Mouse (Mus musculus) testis, adult 2 months (tissue): ENCODE measurements at regions not wholly inside any gene's neighbourhood (a gene's known extent, or its start where the extent isn't known, plus 50 kb on each side); places are given as distances from the start of the nearest gene placed in this dataset.

Source experiments
- H3K27ac ChIP-seq: fragments of 200-500 bp; 2 replicates; pipeline ENCODE4 v1.5.1; 2012; ENCODE audit warnings: low read depth, low read length; ENCODE audit not compliant: control insufficient read depth, insufficient read depth
- H3K27me3 ChIP-seq: fragments of 200-500 bp; 2 replicates; pipeline ENCODE4 v1.6.1; 2012; ENCODE audit warnings: mild to moderate bottlenecking, low read length, moderate library complexity; ENCODE audit not compliant: control insufficient read depth, insufficient read depth
- H3K36me3 ChIP-seq: fragments of 200-500 bp; 2 replicates; pipeline ENCODE4 v1.6.1; 2012; ENCODE audit warnings: mild to moderate bottlenecking, low read length; ENCODE audit not compliant: control insufficient read depth, insufficient read depth
- H3K4me1 ChIP-seq: fragments of 200-500 bp; 2 replicates; pipeline ENCODE4 v1.6.1; 2012; ENCODE audit warnings: low read length; ENCODE audit not compliant: control insufficient read depth, insufficient read depth
- H3K4me3 ChIP-seq: fragments of 200-500 bp; 2 replicates; pipeline ENCODE4 v1.5.1; 2012; ENCODE audit warnings: low read depth, mild to moderate bottlenecking, low read length, moderate library complexity, mixed read lengths; ENCODE audit not compliant: control insufficient read depth
- CTCF ChIP-seq: fragments of 200-500 bp; IDR thresholded peaks from 2 replicates; pipeline ENCODE4 v1.5.1; 2012; ENCODE audit warnings: low read depth, mild to moderate bottlenecking, inconsistent platforms, low read length, moderate library complexity; ENCODE audit not compliant: control insufficient read depth, insufficient read depth, insufficient replicate concordance
- POLR2A ChIP-seq: fragments of 200-500 bp; IDR thresholded peaks from 2 replicates; pipeline ENCODE4 v1.6.1; 2012; ENCODE audit warnings: low read depth, mild to moderate bottlenecking, inconsistent platforms, low read length, moderate library complexity; ENCODE audit not compliant: control insufficient read depth

DNA sequence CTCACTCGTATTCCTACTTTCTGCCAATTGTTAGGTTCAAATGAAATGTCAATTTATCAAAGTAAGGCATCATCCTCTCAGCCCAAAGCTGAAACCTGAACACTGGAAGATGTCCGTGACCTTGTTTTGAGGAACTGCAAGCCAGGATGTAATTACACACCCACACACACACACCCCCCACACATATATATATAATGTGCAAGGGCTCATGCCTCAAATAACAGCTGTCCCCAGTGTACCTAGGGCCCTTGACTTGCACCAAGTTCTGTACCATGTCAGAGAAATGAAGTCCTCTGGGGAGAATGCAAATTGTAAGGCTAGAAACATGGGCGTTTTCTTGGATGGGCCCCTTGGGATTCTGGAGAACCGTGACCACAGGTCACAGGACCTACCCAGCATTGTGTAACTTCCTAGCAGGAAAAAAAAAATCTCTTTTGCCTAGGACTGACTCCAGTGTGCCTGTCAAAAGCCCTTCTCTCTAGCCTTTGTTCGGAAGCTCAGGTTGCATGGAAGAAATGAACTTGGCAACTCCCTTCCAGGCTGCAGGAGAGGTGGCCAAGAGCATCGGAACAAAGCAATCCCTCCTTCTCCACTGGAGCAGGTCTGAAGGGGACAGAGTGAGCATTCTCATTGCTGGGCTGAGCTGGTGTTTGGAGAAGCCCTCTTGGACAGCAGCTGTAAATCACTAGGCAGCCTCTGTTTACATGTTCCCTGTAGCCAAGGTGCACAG lies 118.5 kb downstream of the Trib2 start:
- TF ChIP-seq CTCF (no peak), POLR2A (no peak)
- Histone ChIP-seq H3K27me3 (no peaks in the 10 kb centered on the region), H3K4me3 (no peak overlapping the region), H3K27ac (no peak overlapping the region), H3K4me1 (no peaks in the 10 kb centered on the region), H3K36me3 (no peaks in the 10 kb centered on the region)

DNA sequence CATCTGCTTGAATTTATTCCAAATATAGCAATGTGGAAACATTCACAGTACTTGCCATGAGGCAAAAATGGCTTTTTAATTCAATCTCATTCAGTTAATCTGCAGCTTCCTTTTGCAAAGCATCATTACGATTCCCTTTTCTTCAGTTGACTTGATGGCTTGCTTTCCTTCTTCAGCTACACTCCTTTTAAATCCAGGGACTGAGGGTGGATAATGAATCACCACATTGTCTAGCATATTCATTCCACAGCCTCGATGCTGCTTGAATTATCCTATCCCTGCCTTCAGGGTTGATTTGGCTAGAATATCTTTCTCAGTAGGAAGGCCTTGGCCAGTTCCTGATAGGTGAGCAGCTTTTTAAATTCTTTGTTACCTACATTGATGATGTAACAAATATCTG lies 128.4 kb downstream of the Trib2 start:
- no peaks in the 10 kb centered on the region for H3K36me3 ChIP-seq
- H3K27ac ChIP-seq: no peak overlapping the region
- H3K4me1 ChIP-seq: no peaks in the 10 kb centered on the region
- no peaks in the 10 kb centered on the region for H3K27me3 ChIP-seq
- TF ChIP-seq POLR2A (no peak), CTCF (no peak)
- H3K4me3 ChIP-seq: no peak overlapping the region

DNA sequence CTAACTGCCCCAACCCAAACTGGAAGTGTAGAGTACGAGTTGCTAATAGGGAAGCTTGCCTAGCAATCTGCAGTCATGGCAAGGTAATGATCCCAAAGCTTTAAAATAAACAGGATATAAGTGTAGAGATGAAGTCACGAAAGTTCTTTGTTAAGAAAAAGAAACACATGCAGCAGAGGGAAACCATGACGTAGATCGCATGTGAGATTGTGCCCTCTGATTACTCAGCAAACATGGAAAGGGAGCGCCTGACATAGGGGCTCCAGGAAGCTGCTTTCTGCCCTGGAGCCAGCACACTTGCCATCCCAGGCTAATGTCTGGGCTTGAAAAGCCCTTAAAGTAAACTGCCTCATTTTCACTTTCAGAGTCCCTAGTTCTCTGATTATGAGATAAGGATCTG lies 132.4 kb downstream of the Trib2 start:
- H3K4me3 ChIP-seq: no peak overlapping the region
- H3K4me1 ChIP-seq: no peaks in the 10 kb centered on the region
- no peaks in the 10 kb centered on the region for H3K27me3 ChIP-seq
- TF ChIP-seq CTCF (no peak), POLR2A (no peak)
- no peak overlapping the region for H3K27ac ChIP-seq
- no peaks in the 10 kb centered on the region for H3K36me3 ChIP-seq

DNA sequence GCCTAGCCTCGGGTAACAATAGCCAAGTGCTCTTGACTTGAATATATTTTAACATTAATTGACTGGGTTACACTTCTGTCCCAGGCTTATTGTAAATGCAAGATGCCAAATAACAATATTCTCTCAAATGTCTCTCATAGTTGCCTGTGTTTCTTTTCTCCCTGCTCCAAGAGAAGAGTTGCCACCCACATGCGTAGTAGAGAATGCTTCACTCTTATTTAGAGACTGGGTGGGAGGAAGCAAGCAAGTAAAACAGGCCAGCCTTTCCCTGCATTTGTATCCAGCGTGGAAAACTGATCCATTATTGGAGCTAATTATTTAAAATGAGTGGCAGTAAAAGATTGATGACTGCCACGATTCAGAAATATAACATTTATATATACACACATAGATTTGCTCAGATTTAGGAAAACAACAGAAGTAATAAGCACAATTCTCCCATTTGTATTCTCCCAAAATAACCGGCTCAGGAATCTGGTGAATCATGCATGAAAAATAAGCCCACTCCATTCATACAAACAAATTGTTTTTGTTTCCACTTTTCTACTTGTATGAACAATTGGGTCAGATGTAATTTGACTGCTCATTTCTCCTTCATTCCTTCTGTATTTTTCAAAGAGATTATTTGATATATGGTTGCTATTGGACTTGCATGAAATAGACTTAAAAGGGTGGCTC lies 134.9 kb downstream of the Trib2 start:
- H3K36me3 ChIP-seq: no peaks in the 10 kb centered on the region
- H3K4me1 ChIP-seq: no peaks in the 10 kb centered on the region
- no peaks in the 10 kb centered on the region for H3K27me3 ChIP-seq
- no peak overlapping the region for H3K4me3 ChIP-seq
- H3K27ac ChIP-seq: no peak overlapping the region
- TF ChIP-seq POLR2A: no peak
- TF ChIP-seq CTCF: no peak

DNA sequence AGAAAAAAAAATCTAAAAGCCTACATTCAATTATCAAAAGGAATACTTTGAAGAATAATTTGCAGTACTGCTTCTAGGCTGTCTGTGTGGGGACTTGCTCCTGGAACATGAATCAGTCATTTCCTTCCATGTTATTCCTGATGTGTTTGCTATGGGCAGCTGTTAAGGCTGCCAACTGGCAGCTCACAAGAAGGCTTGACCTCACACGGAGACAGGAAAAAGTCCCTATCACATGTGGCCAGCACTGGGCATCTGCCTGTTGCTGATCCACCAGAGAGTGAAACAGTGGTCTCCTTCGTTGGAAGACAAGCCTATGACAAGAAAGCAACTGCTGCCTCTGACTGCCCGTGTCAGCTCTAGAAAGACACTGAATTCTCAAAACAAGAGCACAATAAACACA lies 140.6 kb downstream of the Trib2 start:
- Histone ChIP-seq H3K4me1 (no peaks in the 10 kb centered on the region), H3K36me3 (no peaks in the 10 kb centered on the region), H3K27me3 (no peaks in the 10 kb centered on the region), H3K4me3 (no peak overlapping the region), H3K27ac (no peak overlapping the region)
- TF ChIP-seq POLR2A: no peak
- TF ChIP-seq CTCF: no peak

DNA sequence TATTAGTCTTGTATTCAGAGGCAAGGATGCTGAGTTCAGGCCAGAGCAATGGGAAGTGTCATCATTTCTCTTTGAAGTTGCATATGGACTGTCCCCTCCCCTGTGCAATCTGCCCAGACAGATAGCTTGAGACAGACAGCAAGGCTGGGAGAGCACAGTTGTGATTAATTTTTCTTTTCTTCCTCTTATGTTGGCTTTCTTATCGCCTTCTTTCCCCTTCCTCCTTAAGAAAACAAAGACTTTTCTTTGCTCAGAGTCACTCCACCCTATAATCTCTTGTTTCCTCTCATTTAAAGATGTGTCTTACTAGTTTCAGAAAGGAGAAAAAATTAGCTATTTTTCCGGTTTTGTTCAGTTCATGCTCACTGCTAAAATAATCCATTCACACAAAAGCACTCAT lies 157.0 kb downstream of the Trib2 start:
- H3K4me1 ChIP-seq: no peaks in the 10 kb centered on the region
- no peak overlapping the region for H3K4me3 ChIP-seq
- H3K27me3 ChIP-seq: no peaks in the 10 kb centered on the region
- no peaks in the 10 kb centered on the region for H3K36me3 ChIP-seq
- no peak overlapping the region for H3K27ac ChIP-seq
- TF ChIP-seq POLR2A (no peak), CTCF (no peak)

DNA sequence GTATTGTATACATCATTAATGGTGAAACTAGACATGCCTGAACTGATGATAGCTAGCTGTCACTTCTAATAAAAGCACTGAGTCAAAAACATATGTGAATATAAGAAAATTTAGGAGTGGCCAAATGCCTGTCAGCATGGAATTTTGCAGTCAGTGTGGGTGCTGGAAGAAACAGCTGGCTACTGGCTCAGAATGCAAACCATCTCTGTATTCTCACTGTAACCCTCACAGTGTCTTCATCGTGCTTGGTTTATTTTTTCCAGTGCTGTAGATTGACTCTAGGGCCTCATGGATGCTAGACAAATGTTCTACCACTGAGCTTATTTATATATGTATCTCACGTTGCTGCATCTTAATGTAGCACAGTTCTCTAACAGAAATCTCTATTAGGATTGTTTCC lies 157.4 kb downstream of the Trib2 start:
- Histone ChIP-seq H3K36me3 (no peaks in the 10 kb centered on the region), H3K27ac (no peak overlapping the region), H3K4me1 (no peaks in the 10 kb centered on the region), H3K4me3 (no peak overlapping the region), H3K27me3 (no peaks in the 10 kb centered on the region)
- TF ChIP-seq POLR2A: no peak
- TF ChIP-seq CTCF: no peak
